Mouse (Mus musculus) embryonic stem cell, embryonic (primary cell): ENCODE measurements around the gene Nod1.

Experiments
- CTCF ChIA-PET, 4 experiments: fragments of 300-600 bp in 2 of 4; fragments of 350-600 bp in 2 of 4; sonication (Branson Sonifier 250); formaldehyde crosslinking; loops; one replicate each; lab custom pipeline; 2022; ENCODE audit warnings: inconsistent platforms in 2 of 4; lab: Charles Lee
- POLR2A ChIA-PET, 4 experiments: fragments of 300-600 bp in 2 of 4; fragments of 350-600 bp in 2 of 4; sonication (Branson Sonifier 250); formaldehyde crosslinking; loops; one replicate each; lab custom pipeline; 2022; ENCODE audit warnings: antibody characterized with exemption in 4 of 4, inconsistent platforms in 1 of 4; lab: Charles Lee

The Nod1 gene

GRCm38 (mm10) chr6:54992734-54993260 is 20.4 kb upstream of the Nod1 start, which contains the start of gene Ggct:
Gene Ggct (minus strand): TSS chr6:54992950.
- POLR2A ChIA-PET, result interaction anchor here (0.6 to 2.7 kb wide), 78 partner anchors 8 to 778 kb away, joined by 3 to 28 read pairs (median 4); partner anchors contain the start of genes Gars (in 2 of the 4), Mturn (in 2 of the 4), Nod1 (in 2 of the 4) and Plekha8 (in 1 of the 4)
- CTCF ChIA-PET, result interaction anchor here (0.5 to 1.9 kb wide), 43 partner anchors 8 to 1840 kb away, joined by 3 to 21 read pairs (median 4); partner anchors contain the start of genes Mturn (in 1 of the 4) and Nod1 (in 1 of the 4)

- CTCF ChIA-PET, result interaction anchor here (0.5 to 2.2 kb wide), 41 partner anchors 8 to 957 kb away, joined by 3 to 21 read pairs (median 4); partner anchors contain the start of genes Mturn (in 1 of the 4) and Nod1 (in 1 of the 4)
- POLR2A ChIA-PET, result interaction anchor here (0.6 to 2.7 kb wide), 77 partner anchors 8 to 778 kb away, joined by 3 to 28 read pairs (median 4); partner anchors contain the start of genes Gars (in 2 of the 4), Nod1 (in 2 of the 4), Mturn (in 1 of the 4) and Znrf2 (in 1 of the 4)
Measured at GRCm38 (mm10) chr6:54992141-54992540, 19.7 kb upstream of the Nod1 start.

- ChIA-PET CTCF (interaction anchor here in 2 of 4 experiments (1.0 to 2.2 kb wide), 2 partner anchors 17 to 367 kb away, joined by 3 to 7 read pairs; no protein-coding TSS in a partner anchor), POLR2A (interaction anchor here in 3 of 4 experiments (1.2 to 2.7 kb wide), 8 partner anchors 9 to 54 kb away, joined by 3 to 28 read pairs (median 14); partner anchors contain the start of gene Gars (in 1 of the 3))
Measured at GRCm38 (mm10) chr6:54991189-54991588, 18.8 kb upstream of the Nod1 start.

GRCm38 (mm10) chr6:54988141-54988540 is 15.7 kb upstream of the Nod1 start:
- POLR2A ChIA-PET, result interaction anchor here in 2 of 4 experiments (0.7 to 1.3 kb wide), 2 partner anchors 9 to 32 kb away, joined by 3 to 4 read pairs; no protein-coding TSS in a partner anchor

GRCm38 (mm10) chr6:54984096-54984495 is 11.7 kb upstream of the Nod1 start:
- ChIA-PET POLR2A (interaction anchor here in 3 of 4 experiments (0.7 to 4.3 kb wide), 6 partner anchors 8 to 49 kb away, joined by 3 to 25 read pairs (median 4); partner anchors contain the start of gene Ggct (in 3 of the 3)), CTCF (interaction anchor here in 3 of 4 experiments (0.5 to 1.8 kb wide), 4 partner anchors 9 to 105 kb away, joined by 3 to 4 read pairs (median 4); partner anchors contain the start of gene Ggct (in 1 of the 3))

More at GRCm38 (mm10) chr6:54988141-54988540, 15.7 kb upstream of the Nod1 start:
- CTCF ChIA-PET, result interaction anchor here in 1 of 4 experiments (0.7 kb wide), 1 partner anchor 51 kb away, joined by 4 read pairs; no protein-coding TSS in a partner anchor

- POLR2A ChIA-PET, result interaction anchor here in 3 of 4 experiments (0.7 to 4.3 kb wide), 7 partner anchors 9 to 48 kb away, joined by 3 to 25 read pairs (median 4); partner anchors contain the start of gene Ggct (in 3 of the 3)
Measured at GRCm38 (mm10) chr6:54983526-54984050, 11.2 kb upstream of the Nod1 start.

GRCm38 (mm10) chr6:54979426-54979825 is 7.0 kb upstream of the Nod1 start:
- ChIA-PET CTCF (no interaction called here), POLR2A (interaction anchor here in 2 of 4 experiments (0.7 to 1.4 kb wide), 3 partner anchors 13 to 122 kb away, joined by 4 read pairs; partner anchors contain the start of gene Ggct (in 2 of the 2))

More at GRCm38 (mm10) chr6:54983526-54984050, 11.2 kb upstream of the Nod1 start:
- CTCF ChIA-PET, result interaction anchor here in 3 of 4 experiments (0.5 to 1.8 kb wide), 4 partner anchors 9 to 106 kb away, joined by 3 to 4 read pairs (median 4); partner anchors contain the start of gene Ggct (in 1 of the 3)

GRCm38 (mm10) chr6:54975616-54976015 is 3.2 kb upstream of the Nod1 start:
- ChIA-PET CTCF (interaction anchor here in 2 of 4 experiments (0.6 to 1.2 kb wide), 3 partner anchors 17 to 191 kb away, joined by 3 to 4 read pairs (median 3); partner anchors contain the start of gene Ggct (in 2 of the 2)), POLR2A (interaction anchor here in 2 of 4 experiments (1.0 to 2.1 kb wide), 3 partner anchors 9 to 17 kb away, joined by 3 to 14 read pairs (median 3); partner anchors contain the start of gene Ggct (in 1 of the 2))

GRCm38 (mm10) chr6:54974501-54974900 is 2.1 kb upstream of the Nod1 start:
- POLR2A ChIA-PET, result interaction anchor here in 3 of 4 experiments (0.6 to 2.1 kb wide), 7 partner anchors 8 to 18 kb away, joined by 3 to 14 read pairs (median 3); partner anchors contain the start of gene Ggct (in 1 of the 3)
- CTCF ChIA-PET, result interaction anchor here in 3 of 4 experiments (0.5 to 1.6 kb wide), 13 partner anchors 8 to 1468 kb away, joined by 3 to 7 read pairs (median 4); partner anchors contain the start of gene Ggct (in 1 of the 3)

- CTCF ChIA-PET, result interaction anchor here in 2 of 4 experiments (1.3 to 1.6 kb wide), 2 partner anchors 20 to 43 kb away, joined by 4 read pairs; partner anchors contain the start of gene Ggct (in 1 of the 2)
- POLR2A ChIA-PET, result interaction anchor here in 3 of 4 experiments (1.0 to 1.8 kb wide), 4 partner anchors 19 to 43 kb away, joined by 3 to 11 read pairs (median 6); partner anchors contain the start of gene Ggct (in 2 of the 3)
Measured at GRCm38 (mm10) chr6:54972929-54973211, 458 bp upstream of the Nod1 start.

- ChIA-PET CTCF (interaction anchor here in 2 of 4 experiments (1.0 to 1.6 kb wide), 3 partner anchors 21 to 45 kb away, joined by 3 to 4 read pairs (median 3); partner anchors contain the start of gene Ggct (in 1 of the 2)), POLR2A (interaction anchor here in 2 of 4 experiments (0.8 to 1.8 kb wide), 7 partner anchors 8 to 67 kb away, joined by 3 to 11 read pairs (median 3); partner anchors contain the start of gene Ggct (in 2 of the 2))
Measured at GRCm38 (mm10) chr6:54971731-54972110, 691 bp downstream of the Nod1 start.

- POLR2A ChIA-PET, result interaction anchor here in 1 of 4 experiments (1.4 kb wide), 1 partner anchor 11 kb away, joined by 4 read pairs; no protein-coding TSS in a partner anchor
- CTCF ChIA-PET, result no interaction called here
Measured at GRCm38 (mm10) chr6:54970506-54970905, 1.9 kb downstream of the Nod1 start.

GRCm38 (mm10) chr6:54969801-54970200 is 2.6 kb downstream of the Nod1 start:
- ChIA-PET POLR2A (interaction anchor here in 2 of 4 experiments (0.5 to 2.6 kb wide), 3 partner anchors 11 to 547 kb away, joined by 4 to 12 read pairs (median 4); partner anchors contain the start of gene Ggct (in 1 of the 2)), CTCF (interaction anchor here in 1 of 4 experiments (1.1 kb wide), 1 partner anchor 23 kb away, joined by 4 read pairs; the partner anchor contains the start of gene Ggct)

- ChIA-PET CTCF (interaction anchor here in 3 of 4 experiments (0.6 to 1.0 kb wide), 3 partner anchors 25 to 476 kb away, joined by 3 read pairs; partner anchors contain the start of gene Ggct (in 2 of the 3)), POLR2A (interaction anchor here in 3 of 4 experiments (0.9 to 3.5 kb wide), 6 partner anchors 11 to 151 kb away, joined by 3 to 12 read pairs (median 6); partner anchors contain the start of gene Ggct (in 2 of the 3))
Measured at GRCm38 (mm10) chr6:54967591-54967990, 4.8 kb downstream of the Nod1 start.

- ChIA-PET CTCF (no interaction called here), POLR2A (interaction anchor here in 2 of 4 experiments (0.9 to 2.2 kb wide), 4 partner anchors 9 to 28 kb away, joined by 3 to 6 read pairs (median 5); partner anchors contain the start of gene Ggct (in 1 of the 2))
Measured at GRCm38 (mm10) chr6:54965234-54965633, 7.2 kb downstream of the Nod1 start.

- ChIA-PET CTCF (interaction anchor here in 1 of 4 experiments (0.9 kb wide), 1 partner anchor 155 kb away, joined by 3 read pairs; no protein-coding TSS in a partner anchor), POLR2A (interaction anchor here in 2 of 4 experiments (0.9 to 1.0 kb wide), 3 partner anchors 10 to 28 kb away, joined by 3 to 5 read pairs (median 5); partner anchors contain the start of gene Ggct (in 1 of the 2))
Measured at GRCm38 (mm10) chr6:54964755-54965154, 7.7 kb downstream of the Nod1 start.

- CTCF ChIA-PET, result interaction anchor here in 1 of 4 experiments (1.2 kb wide), 1 partner anchor 24 kb away, joined by 3 read pairs; no protein-coding TSS in a partner anchor
- POLR2A ChIA-PET, result interaction anchor here in 3 of 4 experiments (0.6 to 2.6 kb wide), 7 partner anchors 9 to 35 kb away, joined by 3 to 10 read pairs (median 5); partner anchors contain the start of genes Ggct (in 2 of the 3) and Nod1 (in 1 of the 3)
Measured at GRCm38 (mm10) chr6:54963599-54963998, 8.8 kb downstream of the Nod1 start.
